Mouse (Mus musculus): Measurements from ENCODE around the gene Isl2.

GRCm38 (mm10) chr9:55542366-55543325 lies 4.2 kb downstream of the Isl2 start:
- TF ChIP-seq POLR2A (IDR thresholded peaks at IDR 0.05; ENCODE audit: low read depth, low read length) (no peak), CTCF (IDR thresholded peaks at IDR 0.05; ENCODE audit: extremely low read depth, insufficient read depth, insufficient read length, insufficient replicate concordance) (no peak)

Measured in spleen, adult 2 months (tissue).